Mouse (Mus musculus): ENCODE results near the gene Cd59b.

The Cd59b gene

DNA sequence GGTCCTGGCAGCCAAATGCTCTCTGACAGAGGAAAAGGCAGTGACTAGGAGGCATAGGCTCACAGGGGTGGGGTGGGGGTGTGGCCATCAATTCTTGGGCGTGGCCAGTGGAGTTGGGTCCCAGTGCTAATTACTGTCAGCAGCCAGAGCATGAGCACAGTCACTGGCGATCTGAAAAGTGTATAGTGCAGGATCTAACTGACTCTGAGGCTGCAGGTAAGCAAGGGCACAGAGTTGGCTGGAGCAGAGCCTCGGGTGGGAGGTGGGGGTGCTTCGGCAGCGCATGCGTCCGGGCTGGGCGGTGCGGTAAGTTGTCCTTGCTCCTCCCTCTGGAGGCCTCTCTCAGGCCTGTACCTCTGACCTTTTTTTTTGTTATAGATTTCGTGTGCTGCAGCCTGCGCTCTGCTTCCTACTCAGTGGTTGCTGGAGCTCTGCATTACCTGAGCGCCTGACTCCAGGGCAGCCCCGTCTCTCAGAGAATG is at the start of gene Cd59b:
Gene Cd59b (plus strand): TSS at position 146 of the 482 bp plus-strand sequence.
- DNase-seq (ENCODE audit: low read depth) = peak; percentile 64

DNA sequence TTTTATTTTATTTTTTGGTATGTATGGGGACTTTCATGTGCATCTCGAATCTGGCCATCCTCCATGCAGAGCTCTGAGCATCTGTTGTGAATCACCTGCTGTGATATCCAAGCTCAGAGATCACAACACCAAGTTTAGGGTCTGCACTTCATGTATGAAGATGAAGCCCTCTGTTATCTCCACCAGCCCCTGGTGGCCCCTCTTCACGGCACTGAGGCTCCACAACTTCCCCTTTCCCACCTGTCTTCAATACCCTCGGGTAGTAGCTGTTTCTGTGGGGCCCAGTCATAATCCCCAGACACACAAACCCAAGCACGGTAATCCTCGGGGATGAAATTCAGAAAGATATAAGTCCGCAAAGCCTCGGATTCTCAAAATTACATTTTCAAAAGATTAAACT is 46.6 kb upstream of the Cd59b start:
- no peak for DNase-seq (ENCODE audit: low read depth)

- DNase-seq (ENCODE audit: low read depth) = no peak
Measured at GRCm38 (mm10) chr2:104024656-104025055, 45.0 kb upstream of the Cd59b start.

DNA sequence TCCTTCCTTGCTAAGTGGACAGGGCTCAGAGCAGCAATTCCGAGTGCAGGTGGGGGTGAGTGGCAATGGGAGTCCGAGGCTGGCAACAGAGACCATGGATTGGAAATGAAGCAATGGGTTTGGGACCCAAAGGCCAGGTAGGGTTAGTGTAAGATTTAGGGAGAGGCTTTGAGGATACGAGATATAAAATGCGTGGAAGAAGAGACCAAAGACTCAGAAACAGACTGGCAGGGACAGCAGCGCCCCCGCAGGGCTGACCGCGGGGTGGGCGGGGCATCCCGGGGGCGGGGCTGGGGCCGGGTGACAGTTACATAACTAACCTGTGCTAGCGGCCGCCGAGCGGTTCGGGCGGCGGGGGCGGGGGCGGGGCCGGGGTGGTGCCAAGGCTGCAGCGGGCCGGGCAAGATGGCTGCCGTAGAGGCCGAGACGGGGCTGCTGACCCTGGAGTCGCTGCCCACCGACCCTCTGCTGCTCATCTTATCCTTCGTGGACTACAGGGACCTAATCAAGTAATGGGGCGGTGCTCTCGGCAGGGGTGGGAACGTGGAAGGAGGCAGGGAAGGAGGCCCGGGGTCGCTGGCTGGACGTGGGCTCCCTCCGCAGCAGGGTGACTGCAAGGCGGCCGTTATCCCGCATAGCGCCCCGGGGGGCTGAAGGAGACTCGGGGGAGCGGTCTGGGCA is 42.1 kb upstream of the Cd59b start, which contains the start of gene Fbxo3:
Gene Fbxo3 (plus strand): TSS at position 264 of the 681 bp plus-strand sequence.
- peak; percentile 70 for DNase-seq (ENCODE audit: low read depth)

DNA sequence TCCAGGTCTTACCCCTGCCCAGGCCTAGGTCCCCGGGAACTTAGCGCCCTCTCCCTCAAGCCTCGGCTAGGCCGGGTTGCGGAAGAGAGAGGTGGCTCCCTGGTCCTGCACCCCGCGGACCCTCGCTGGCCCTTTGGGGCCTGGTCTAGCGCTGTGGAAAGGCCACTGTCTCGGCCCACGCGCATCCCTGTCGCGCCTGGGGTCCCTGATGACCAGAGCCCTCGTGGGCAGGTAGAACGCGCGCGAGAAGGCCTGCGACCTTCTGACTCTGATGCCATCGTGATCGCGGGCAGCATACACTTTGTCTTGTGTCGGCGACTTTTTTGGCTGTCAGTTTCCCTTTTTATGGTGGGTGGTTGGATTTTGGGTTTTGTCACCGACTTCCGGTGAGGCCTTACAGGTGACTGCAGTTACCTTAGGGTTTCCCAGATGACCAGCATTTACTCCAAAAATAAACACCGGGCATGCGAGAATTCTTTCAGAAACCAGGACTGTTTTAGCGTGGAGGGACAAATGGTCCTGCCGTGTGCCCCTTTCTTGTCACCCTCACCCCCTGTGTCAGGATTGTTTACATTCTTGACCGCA is 41.4 kb upstream of the Cd59b start, which contains the start of gene 4931422A03Rik:
Gene 4931422A03Rik (minus strand): TSS at position 223 of the 585 bp plus-strand sequence.
- no peak for DNase-seq (ENCODE audit: low read depth)

DNA sequence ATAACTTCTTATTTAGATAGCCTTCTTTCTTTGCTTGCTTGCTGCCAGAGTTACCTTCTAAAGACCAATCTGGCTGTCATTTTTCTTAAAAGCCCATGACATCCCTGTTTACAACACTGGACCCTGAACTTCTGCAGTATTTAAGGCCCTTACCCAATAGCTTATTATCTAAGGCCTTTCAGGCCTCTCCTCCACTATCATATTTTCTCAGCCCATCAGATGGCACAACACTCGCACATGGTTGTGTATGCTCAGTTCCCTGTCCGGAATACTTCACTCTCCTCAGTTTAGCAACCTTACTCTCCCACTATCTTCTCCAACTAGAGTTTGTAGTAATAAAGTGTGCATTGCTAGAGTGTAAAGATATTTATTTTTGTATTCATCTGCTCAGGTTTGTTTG is 40.6 kb upstream of the Cd59b start:
- DNase-seq (ENCODE audit: low read depth) = peak; percentile 59

- no peak for DNase-seq (ENCODE audit: low read depth)
Measured at GRCm38 (mm10) chr2:104030381-104030780, 39.3 kb upstream of the Cd59b start.

- DNase-seq (ENCODE audit: low read depth) = no peak
Measured at GRCm38 (mm10) chr2:104032056-104032455, 37.6 kb upstream of the Cd59b start.

DNA sequence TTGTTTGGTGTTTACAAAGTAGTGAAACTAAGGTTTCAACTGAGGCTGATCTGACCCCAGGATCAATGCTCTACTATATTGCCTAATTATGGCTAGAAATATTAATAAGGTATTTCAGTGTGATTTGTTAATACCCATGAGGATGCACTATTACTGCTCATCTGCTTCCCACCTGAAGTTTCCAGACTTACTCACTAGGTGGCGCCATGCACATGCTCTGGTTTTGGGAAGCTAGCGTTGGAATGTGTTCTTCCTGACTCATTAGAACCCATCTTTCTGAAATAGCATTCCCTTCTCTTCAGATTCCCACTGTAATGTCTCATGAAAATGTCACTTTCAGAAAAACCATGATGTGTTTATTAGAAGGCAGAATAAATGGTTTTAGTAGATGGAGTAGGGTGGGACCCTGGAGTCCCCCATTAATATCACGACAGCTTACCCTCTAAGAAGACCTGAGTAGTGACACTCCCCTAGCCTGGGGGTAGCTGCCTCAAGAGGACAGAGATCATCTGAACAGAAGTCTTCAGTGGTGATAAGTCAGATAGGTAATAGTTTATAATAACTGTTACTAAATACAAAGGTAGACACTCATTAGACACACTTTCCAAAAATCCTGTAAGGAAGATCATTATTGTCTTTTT is 34.7 kb upstream of the Cd59b start:
- DNase-seq (ENCODE audit: low read depth) = peak; percentile 68

- no peak for DNase-seq (ENCODE audit: low read depth)
Measured at GRCm38 (mm10) chr2:104035595-104035994, 34.1 kb upstream of the Cd59b start.

DNA sequence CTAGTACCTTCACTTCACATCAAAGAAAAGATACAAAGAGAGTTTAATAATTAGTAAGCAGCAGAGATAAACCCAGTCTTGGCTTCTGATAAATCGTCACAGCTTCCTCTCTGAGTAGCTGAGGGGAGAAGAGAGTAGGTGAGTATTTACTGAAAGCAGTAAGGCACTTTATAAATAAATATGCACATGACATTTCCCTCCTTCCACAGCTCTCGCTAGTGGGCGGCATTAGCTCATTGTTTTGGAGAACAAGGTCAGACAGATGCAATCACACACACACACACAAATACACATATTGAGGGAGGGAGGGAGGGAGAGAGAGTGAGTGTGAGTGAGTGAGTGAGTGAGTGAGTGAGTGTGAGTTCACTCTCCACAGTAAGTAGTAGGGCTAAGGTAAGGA is 33.3 kb upstream of the Cd59b start:
- DNase-seq (ENCODE audit: low read depth) = no peak

DNA sequence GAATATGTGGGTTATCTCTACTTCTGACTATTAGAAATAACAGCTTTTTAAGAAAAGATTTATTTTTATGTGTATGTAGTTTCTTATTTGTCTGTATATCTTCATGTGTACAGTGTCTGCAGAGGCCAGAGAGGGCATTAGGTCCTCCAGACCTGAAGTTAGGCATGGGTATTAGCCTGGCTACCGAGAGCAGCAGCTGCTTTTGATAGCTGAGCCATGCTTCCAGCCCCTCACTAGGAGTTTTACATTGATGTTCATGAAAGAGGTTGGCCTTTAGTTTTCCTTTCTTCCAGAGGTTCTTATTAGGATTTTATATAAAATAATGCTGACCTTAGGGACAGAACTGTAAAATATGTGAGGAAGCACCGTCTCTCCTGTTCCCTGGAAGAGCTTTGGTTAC is 31.4 kb upstream of the Cd59b start:
- DNase-seq (ENCODE audit: low read depth) = no peak

- no peak for DNase-seq (ENCODE audit: low read depth)
Measured at GRCm38 (mm10) chr2:104041632-104042031, 28.0 kb upstream of the Cd59b start.

DNA sequence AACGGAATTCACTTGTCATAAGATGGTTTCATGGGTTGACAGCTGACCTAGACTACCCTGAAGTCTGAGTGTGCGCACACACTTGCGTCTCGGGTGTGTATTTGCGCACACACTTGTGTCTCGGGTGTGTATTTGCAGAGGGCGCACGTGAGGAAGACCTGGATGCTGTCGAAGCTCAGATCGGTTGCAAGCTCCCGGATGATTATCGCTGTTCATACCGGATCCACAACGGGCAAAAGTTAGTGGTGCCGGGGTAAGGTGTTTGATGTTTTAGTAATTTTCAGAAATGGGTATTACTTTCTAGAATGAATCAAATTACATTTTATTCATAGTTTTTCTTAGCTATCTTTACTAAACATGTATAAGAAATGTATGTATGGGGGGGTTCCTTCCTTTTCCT is 26.9 kb upstream of the Cd59b start:
- DNase-seq (ENCODE audit: low read depth) = no peak

- DNase-seq (ENCODE audit: low read depth) = no peak
Measured at GRCm38 (mm10) chr2:104043624-104044478, 25.8 kb upstream of the Cd59b start.

DNA sequence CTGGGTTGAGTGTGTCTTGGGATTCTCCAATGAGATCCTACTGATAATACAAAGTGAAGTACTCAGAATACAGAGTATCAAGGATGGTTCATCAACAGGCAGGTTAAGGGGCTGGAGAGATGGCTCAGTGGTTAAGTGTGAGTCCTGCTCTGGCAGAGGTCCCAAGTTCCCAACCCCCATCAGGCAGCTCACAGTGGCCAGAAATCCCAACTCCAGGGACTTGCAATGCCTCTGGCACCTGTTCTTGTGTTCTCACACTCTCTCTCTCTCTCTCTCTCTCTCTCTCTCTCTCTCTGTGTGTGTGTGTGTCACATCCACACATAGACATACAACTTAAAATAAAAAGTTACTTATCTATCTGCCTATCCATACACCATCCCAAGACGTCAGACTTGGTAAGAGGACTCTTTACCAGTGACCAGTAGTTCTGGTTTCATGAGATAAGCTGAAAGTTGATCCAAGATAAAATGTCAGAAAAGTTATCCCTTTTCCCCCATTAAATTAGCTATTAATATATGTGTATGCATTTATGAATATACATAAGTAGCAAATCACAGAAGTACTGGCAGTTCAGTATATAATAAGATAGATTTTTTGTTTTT is 25.1 kb upstream of the Cd59b start:
- no peak for DNase-seq (ENCODE audit: low read depth)

DNA sequence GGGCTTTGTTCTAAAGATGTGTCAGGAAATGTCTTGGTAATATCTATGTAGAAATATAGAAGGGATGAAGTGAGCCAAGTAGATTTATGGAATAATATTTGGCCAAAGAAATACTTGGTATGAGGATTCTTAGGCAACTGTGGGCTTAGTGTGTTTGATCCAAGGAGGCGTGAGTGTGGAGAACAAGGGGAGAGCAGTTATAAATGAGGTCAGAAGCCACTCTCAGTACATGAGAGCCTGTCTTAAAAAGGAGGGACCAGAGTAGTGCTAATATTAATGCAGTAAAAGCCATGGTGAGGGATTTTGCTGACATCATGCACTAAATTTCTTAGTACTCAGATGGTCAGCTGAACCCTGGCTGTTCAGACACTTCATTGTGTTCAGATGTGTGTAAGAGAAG is 11.3 kb upstream of the Cd59b start:
- DNase-seq (ENCODE audit: low read depth) = no peak

- no peak for DNase-seq (ENCODE audit: low read depth)
Measured at GRCm38 (mm10) chr2:104058954-104059353, 10.7 kb upstream of the Cd59b start.

GRCm38 (mm10) chr2:104059786-104060185 is 9.9 kb upstream of the Cd59b start:
- no peak for DNase-seq (ENCODE audit: low read depth)

DNA sequence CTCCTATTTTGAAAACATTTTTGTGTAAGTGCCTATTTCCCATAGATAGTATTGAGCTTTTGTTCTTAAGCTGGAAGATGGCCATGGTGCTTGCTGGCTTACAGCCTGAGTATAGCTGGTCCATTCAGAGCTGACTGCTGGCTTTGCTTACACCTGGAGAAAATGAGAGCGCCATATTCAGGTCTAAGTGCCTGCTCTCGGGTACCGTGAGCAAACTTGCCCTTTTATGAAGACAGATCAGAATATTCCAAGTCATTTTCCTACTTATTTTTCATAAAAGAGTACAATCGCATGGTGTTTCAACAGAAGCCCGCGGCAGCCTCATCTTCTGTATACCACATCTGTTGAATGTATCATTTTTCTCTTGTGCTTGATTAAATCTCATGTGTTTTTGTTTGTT is 8.7 kb upstream of the Cd59b start:
- no peak for DNase-seq (ENCODE audit: low read depth)

DNA sequence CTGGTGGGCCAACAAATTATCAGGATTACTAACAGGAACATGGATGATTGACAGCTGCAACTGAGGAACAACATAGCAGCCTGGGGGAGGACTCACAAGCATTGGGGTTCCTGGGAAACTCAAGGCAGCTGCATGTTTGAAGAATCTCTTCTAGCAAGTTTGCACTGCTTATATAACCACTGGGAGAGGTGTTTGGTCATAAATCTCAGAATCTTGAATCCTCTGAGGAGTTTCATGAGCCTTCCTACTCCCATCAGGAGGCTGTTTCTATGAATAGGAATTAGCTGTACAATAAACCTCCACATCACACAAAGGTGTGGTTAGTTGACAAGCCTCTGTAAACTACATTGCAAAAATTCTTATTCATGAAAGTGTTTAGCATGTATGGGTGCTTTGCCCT is 7.0 kb upstream of the Cd59b start:
- DNase-seq (ENCODE audit: low read depth) = no peak

- no peak for DNase-seq (ENCODE audit: low read depth)
Measured at GRCm38 (mm10) chr2:104064152-104064551, 5.5 kb upstream of the Cd59b start.
